Mouse (Mus musculus): ENCODE data around the gene Ofcc1.

DNA sequence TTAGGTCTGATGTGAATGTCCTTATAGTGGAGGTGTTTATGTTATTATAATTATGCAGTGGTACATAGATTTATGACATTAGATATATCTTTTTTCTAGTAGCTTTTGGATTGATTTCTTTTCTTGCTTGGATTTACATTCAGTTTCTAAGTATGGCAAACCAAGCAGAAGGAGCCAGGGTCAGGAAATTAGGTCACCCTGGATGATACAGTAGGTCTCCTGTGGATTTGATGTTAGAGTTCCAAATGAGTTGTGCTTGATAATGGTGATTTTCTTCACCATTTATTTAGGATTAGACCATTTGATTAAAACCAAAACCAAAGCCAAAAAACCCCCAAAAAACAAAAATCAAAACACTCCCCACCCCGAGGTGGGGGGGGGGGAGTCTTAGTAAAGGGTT lies 338.6 kb downstream of the Ofcc1 start:
- TF ChIP-seq CTCF (IDR thresholded peaks at IDR 0.05; ENCODE audit: low read depth, low read length) (no peak), POLR2A (IDR thresholded peaks at IDR 0.05; ENCODE audit: borderline replicate concordance, low read depth, low read length) (no peak)

Measured in bone marrow macrophage, adult 2 months (primary cell).